Mouse (Mus musculus): ENCODE results near the gene Kmt2d.
A peak's percentile ranks its signal among the peaks of the same experiment; 100 is the strongest.
"Not testable (repeated sequence)": the region's sequence is repeated elsewhere in the genome, so short reads cannot be mapped to it uniquely, and the experiment has no call there.

The Kmt2d gene

GRCm38 (mm10) chr15:98830736-98831683, 40.0 kb downstream of the Kmt2d start, which contains the start of gene Prkag1:
TSS of gene Prkag1 (minus strand) at chr15:98831521.
- peak; percentile 96 for DNase-seq (ENCODE audit: low spot score)

- DNase-seq (ENCODE audit: low spot score): no peak
These were observed 43.4 kb downstream of the Kmt2d start for GRCm38 (mm10) chr15:98827611-98828011.

GRCm38 (mm10) chr15:98823434-98823833, 47.6 kb downstream of the Kmt2d start:
- DNase-seq (ENCODE audit: low spot score): no peak

- DNase-seq (ENCODE audit: low spot score): no peak
These were observed 48.9 kb downstream of the Kmt2d start for GRCm38 (mm10) chr15:98822147-98822546.

- no peak for DNase-seq (ENCODE audit: low spot score)
These were observed 49.6 kb downstream of the Kmt2d start for GRCm38 (mm10) chr15:98821403-98821802.

- no peak for DNase-seq (ENCODE audit: low spot score)
These were observed 50.1 kb downstream of the Kmt2d start for GRCm38 (mm10) chr15:98820937-98821336.

- no peak for DNase-seq (ENCODE audit: low spot score)
These were observed 52.8 kb downstream of the Kmt2d start for GRCm38 (mm10) chr15:98818171-98818570.

GRCm38 (mm10) chr15:98812741-98813424, 58.1 kb downstream of the Kmt2d start:
- no peak for DNase-seq (ENCODE audit: low spot score)

GRCm38 (mm10) chr15:98810212-98810611, 60.8 kb downstream of the Kmt2d start:
- not testable (repeated sequence) for DNase-seq (ENCODE audit: low spot score)

GRCm38 (mm10) chr15:98809390-98809789, 61.6 kb downstream of the Kmt2d start, which contains the start of gene Ddn:
TSS of gene Ddn (minus strand) at chr15:98809490.
- DNase-seq (ENCODE audit: low spot score): no peak

GRCm38 (mm10) chr15:98808651-98809134, 62.3 kb downstream of the Kmt2d start:
- no peak for DNase-seq (ENCODE audit: low spot score)

GRCm38 (mm10) chr15:98807895-98808650, 62.9 kb downstream of the Kmt2d start:
- DNase-seq (ENCODE audit: low spot score): no peak

- no peak for DNase-seq (ENCODE audit: low spot score)
These were observed 63.9 kb downstream of the Kmt2d start for GRCm38 (mm10) chr15:98806809-98807770.

- DNase-seq (ENCODE audit: low spot score): no peak
These were observed 64.8 kb downstream of the Kmt2d start for GRCm38 (mm10) chr15:98806071-98806808.

GRCm38 (mm10) chr15:98805324-98806040, 65.5 kb downstream of the Kmt2d start:
- DNase-seq (ENCODE audit: low spot score): peak; percentile 63

GRCm38 (mm10) chr15:98804054-98804453, 67.0 kb downstream of the Kmt2d start:
- peak; percentile 84 for DNase-seq (ENCODE audit: low spot score)

GRCm38 (mm10) chr15:98802926-98803325, 68.1 kb downstream of the Kmt2d start:
- no peak for DNase-seq (ENCODE audit: low spot score)

- peak; percentile 86 for DNase-seq (ENCODE audit: low spot score)
These were observed 71.6 kb downstream of the Kmt2d start for GRCm38 (mm10) chr15:98799396-98799795.

- DNase-seq (ENCODE audit: low spot score): no peak
These were observed 72.1 kb downstream of the Kmt2d start for GRCm38 (mm10) chr15:98798903-98799302.

Data from urinary bladder, postnatal 25 days (tissue).